Mouse (Mus musculus): ENCODE measurements around the gene Hoxd8. TPM values are rescaled to one million over a fixed set of nuclear protein-coding genes. Genes with fewer than 3 reads are reported as not detected.

The Hoxd8 gene
- not detected in 2 replicates for polyA plus RNA-seq (2021; fragmentation: Nextera tagmentation)
- long read RNA-seq, experiment 1: 0 reads
- long read RNA-seq, experiment 2: 0 reads

GRCm38 (mm10) chr2:74704393-74704998, at the start of gene Hoxd8:
Gene Hoxd8 (plus strand): TSS chr2:74704615.

GRCm38 (mm10) chr2:74659507-74660005, 44.9 kb upstream of the Hoxd8 start, which contains the start of gene Evx2:
Gene Evx2 (minus strand): TSS chr2:74659557.

GRCm38 (mm10) chr2:74667842-74668357, 36.5 kb upstream of the Hoxd8 start, which contains the start of gene Hoxd13:
Gene Hoxd13 (plus strand): TSS chr2:74668310.

GRCm38 (mm10) chr2:74674881-74675665, 29.3 kb upstream of the Hoxd8 start, which contains the start of gene Hoxd12:
Gene Hoxd12 (plus strand): TSS chr2:74675013.

GRCm38 (mm10) chr2:74678891-74679595, 25.4 kb upstream of the Hoxd8 start, which contains the start of gene Hoxd11:
Gene Hoxd11 (plus strand): TSS chr2:74679557.

GRCm38 (mm10) chr2:74691022-74691951, 13.1 kb upstream of the Hoxd8 start, which contains the start of gene Hoxd10:
Gene Hoxd10 (plus strand): TSS chr2:74691924.

GRCm38 (mm10) chr2:74697567-74698121, 6.8 kb upstream of the Hoxd8 start, which contains the start of gene Hoxd9:
Gene Hoxd9 (plus strand): TSS chr2:74697727.

GRCm38 (mm10) chr2:74711721-74712621, 7.6 kb downstream of the Hoxd8 start, which contains the start of the genes Hoxd3 and Hoxd4:
Gene Hoxd3 (plus strand): TSS chr2:74711927.
Gene Hoxd4 (plus strand): TSS chr2:74711929.

GRCm38 (mm10) chr2:74726551-74726950, 22.1 kb downstream of the Hoxd8 start, which contains the start of gene Gm28230:
Gene Gm28230 (plus strand): TSS chr2:74726728.

Other genes starting within 250 kb of the Hoxd8 start
- gene Lnpk, start 125.2 kb upstream of the Hoxd8 start, polyA plus RNA-seq (2021; fragmentation: Nextera tagmentation): 29.8 and 32.9 TPM in 2 replicates
- gene Evx2, start 45.1 kb upstream of the Hoxd8 start, polyA plus RNA-seq (2021; fragmentation: Nextera tagmentation): not detected in 2 replicates
- gene Hoxd13, start 36.3 kb upstream of the Hoxd8 start, polyA plus RNA-seq (2021; fragmentation: Nextera tagmentation): not detected in 2 replicates
- not detected in 2 replicates for gene Hoxd12, start 29.6 kb upstream of the Hoxd8 start, polyA plus RNA-seq (2021; fragmentation: Nextera tagmentation)
- gene Hoxd11, start 25.1 kb upstream of the Hoxd8 start, polyA plus RNA-seq (2021; fragmentation: Nextera tagmentation): not detected in 2 replicates
- not detected in 2 replicates for gene Hoxd10, start 12.7 kb upstream of the Hoxd8 start, polyA plus RNA-seq (2021; fragmentation: Nextera tagmentation)
- gene Hoxd9, start 6.9 kb upstream of the Hoxd8 start, polyA plus RNA-seq (2021; fragmentation: Nextera tagmentation): not detected in 2 replicates
- not detected in 2 replicates for gene Hoxd3, start 7.3 kb downstream of the Hoxd8 start, polyA plus RNA-seq (2021; fragmentation: Nextera tagmentation)
- gene Hoxd4, start 7.3 kb downstream of the Hoxd8 start, polyA plus RNA-seq (2021; fragmentation: Nextera tagmentation): not detected in 2 replicates
- gene Gm28230, start 22.1 kb downstream of the Hoxd8 start, polyA plus RNA-seq (2021; fragmentation: Nextera tagmentation): not detected in 2 replicates
- 0.09 and 0.10 TPM in 2 replicates for gene Hoxd1, start 58.4 kb downstream of the Hoxd8 start, polyA plus RNA-seq (2021; fragmentation: Nextera tagmentation)
- gene Mtx2, start 121.2 kb downstream of the Hoxd8 start, polyA plus RNA-seq (2021; fragmentation: Nextera tagmentation): 41.9 and 57.1 TPM in 2 replicates